Mouse (Mus musculus) embryonic facial prominence, embryonic 13.5 days (tissue): ENCODE results near the gene Mipol1. TPM values are rescaled to one million over a fixed set of nuclear protein-coding genes. Genes with fewer than 3 reads are reported as not detected.

ENCODE experiments used
- ATAC-seq: fragments of 200-750 bp; cut with Nextera tagmentation; 2 replicates; pipeline ENCODE4 v1.8.0; 2017; ENCODE audit warnings: low read depth; ENCODE audit not compliant: insufficient number of reproducible peaks, insufficient read depth, low FRiP score, low TSS enrichment
- H3K27ac ChIP-seq: fragments of 300-500 bp; sonication (generic); 2 replicates; pipeline ENCODE4 v1.5.1; 2015; ENCODE audit warnings: moderate library complexity, mild to moderate bottlenecking, inconsistent platforms
- H3K27me3 ChIP-seq: fragments of 300-500 bp; sonication (generic); 2 replicates; pipeline ENCODE4 v1.6.1; 2015; ENCODE audit warnings: mild to moderate bottlenecking, inconsistent platforms
- H3K36me3 ChIP-seq: fragments of 300-500 bp; sonication (generic); 2 replicates; pipeline ENCODE4 v1.6.1; 2015; ENCODE audit warnings: mild to moderate bottlenecking, inconsistent platforms
- H3K4me1 ChIP-seq: fragments of 300-500 bp; sonication (generic); 2 replicates; pipeline ENCODE4 v1.6.1; 2015; ENCODE audit warnings: inconsistent platforms
- H3K4me2 ChIP-seq: fragments of 300-500 bp; sonication (generic); 2 replicates; pipeline ENCODE4 v1.6.1; 2015; ENCODE audit warnings: moderate library complexity, mild to moderate bottlenecking, inconsistent platforms
- H3K4me3 ChIP-seq: fragments of 300-500 bp; sonication (generic); 2 replicates; pipeline ENCODE4 v1.5.1; 2015; ENCODE audit warnings: mild to moderate bottlenecking, inconsistent platforms
- H3K9ac ChIP-seq: fragments of 300-500 bp; sonication (generic); 2 replicates; pipeline ENCODE4 v1.6.1; 2015; ENCODE audit warnings: mild to moderate bottlenecking, inconsistent platforms
- H3K9me3 ChIP-seq: fragments of 300-500 bp; sonication (generic); 2 replicates; pipeline ENCODE4 v1.6.1; 2016; ENCODE audit warnings: inconsistent platforms
- WGBS: fragments of 180-500 bp; shearing (Covaris S2); methylation state at CpG from one replicate; pipeline ENCODE4 v1.1.7; 2015; ENCODE audit warnings: mixed read lengths; 5-methylcytosine and 5-hydroxymethylcytosine counted together
- polyA plus RNA-seq: library from polyadenylated mRNA; unstranded; fragments of >200 nt; fragmentation: Nextera tagmentation; extraction: Ambion mirVana; gene quantifications from 2 replicates; pipeline ENCODE4 v1.2.1, GENCODE M21; 2015

Gene Mipol1
- polyA plus RNA-seq, 1 experiment from 2014 or later, result 9.1 TPM

GRCm38 (mm10) chr12:57544641-57545370 is 314.6 kb downstream of the Mipol1 start:
- Histone ChIP-seq H3K9ac (peak overlapping the region; percentile 54), H3K4me2 (peak overlapping the region; percentile 92), H3K36me3 (no peaks in the 10 kb centered on the region), H3K4me1 (peaks cover 26% of the 10 kb centered on the region), H3K9me3 (no peaks in the 10 kb centered on the region), H3K27me3 (peaks cover 96% of the 10 kb centered on the region), H3K27ac (peak overlapping the region; percentile 55; the same call in 1 of the 2 replicates), H3K4me3 (peak overlapping the region; percentile 53)
- WGBS, result 2% methylated on average over 31 of the region's 31 CpGs
- no peak for ATAC-seq

GRCm38 (mm10) chr12:57545371-57546241 is 315.4 kb downstream of the Mipol1 start:
- Histone ChIP-seq H3K27me3 (peaks cover 100% of the 10 kb centered on the region), H3K4me1 (peaks cover 31% of the 10 kb centered on the region), H3K36me3 (no peaks in the 10 kb centered on the region), H3K4me2 (peak overlapping the region; percentile 92), H3K4me3 (peak overlapping the region; percentile 53), H3K9ac (peak overlapping the region; percentile 54), H3K9me3 (no peaks in the 10 kb centered on the region), H3K27ac (peak overlapping the region; percentile 55; the same call in 1 of the 2 replicates)
- WGBS, result under 1% methylated on average over 82 of the region's 106 CpGs
- ATAC-seq, result peak; percentile 38; the same call in 1 of the 2 replicates

Other genes with a start within 250 kb of the Mipol1 start
- 0.76 and 0.96 TPM in 2 replicates for gene Slc25a21, start 33.0 kb upstream of the Mipol1 start, polyA plus RNA-seq
- 59.1 and 66.0 TPM in 2 replicates for gene Prps1l3, start within 50 bp of the Mipol1 start, polyA plus RNA-seq